Mouse (Mus musculus): ENCODE data around the gene Rtp4. TPM values are rescaled to one million over a fixed set of nuclear protein-coding genes. Genes with fewer than 3 reads are reported as not detected.

Rtp4 gene
- polyA plus RNA-seq, 1 experiment from 2014 or later, result 4.0 TPM

DNA sequence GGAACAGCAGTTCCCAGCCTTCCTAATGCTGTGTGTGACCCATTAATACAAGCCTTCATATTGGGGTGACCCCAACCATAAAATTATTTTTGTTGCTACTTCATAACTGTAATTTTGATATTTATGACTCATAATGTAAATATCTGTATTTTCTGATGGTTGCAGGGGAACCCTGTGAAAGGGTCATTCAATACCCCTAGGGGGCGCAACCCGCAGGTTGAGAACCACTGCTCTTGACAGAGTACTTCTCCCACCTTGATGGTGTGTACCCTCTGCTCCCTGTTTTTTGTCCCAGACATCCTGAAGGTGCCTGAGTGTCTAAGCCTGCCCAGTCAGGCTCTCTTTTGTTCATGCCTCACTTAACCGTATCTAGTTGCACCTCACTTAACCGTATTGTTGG is 27.7 kb downstream of the Rtp4 start:
- Histone ChIP-seq H3K36me3 (ENCODE audit: control insufficient read depth, insufficient read depth, low read length) (no peaks in the 10 kb centered on the region), H3K9ac (ENCODE audit: low read length) (no peak overlapping the region), H3K4me3 (ENCODE audit: low read depth, low read length) (no peak overlapping the region), H3K27ac (ENCODE audit: low read depth, low read length) (no peak overlapping the region), H3K4me2 (ENCODE audit: low read length) (no peak overlapping the region), H3K4me1 (ENCODE audit: control insufficient read depth, insufficient read depth, low read length) (no peaks in the 10 kb centered on the region), H3K27me3 (replicated peaks; ENCODE audit: control insufficient read depth, insufficient read depth, low read length) (no peaks in the 10 kb centered on the region), H3K9me3 (replicated peaks; ENCODE audit: control insufficient read depth, low read length) (no peaks in the 10 kb centered on the region)
- WGBS, result 94% methylated on average over 4 of the region's 4 CpGs
- DNase-seq (ENCODE audit: low spot score) (no peak), ATAC-seq (no peak)

DNA sequence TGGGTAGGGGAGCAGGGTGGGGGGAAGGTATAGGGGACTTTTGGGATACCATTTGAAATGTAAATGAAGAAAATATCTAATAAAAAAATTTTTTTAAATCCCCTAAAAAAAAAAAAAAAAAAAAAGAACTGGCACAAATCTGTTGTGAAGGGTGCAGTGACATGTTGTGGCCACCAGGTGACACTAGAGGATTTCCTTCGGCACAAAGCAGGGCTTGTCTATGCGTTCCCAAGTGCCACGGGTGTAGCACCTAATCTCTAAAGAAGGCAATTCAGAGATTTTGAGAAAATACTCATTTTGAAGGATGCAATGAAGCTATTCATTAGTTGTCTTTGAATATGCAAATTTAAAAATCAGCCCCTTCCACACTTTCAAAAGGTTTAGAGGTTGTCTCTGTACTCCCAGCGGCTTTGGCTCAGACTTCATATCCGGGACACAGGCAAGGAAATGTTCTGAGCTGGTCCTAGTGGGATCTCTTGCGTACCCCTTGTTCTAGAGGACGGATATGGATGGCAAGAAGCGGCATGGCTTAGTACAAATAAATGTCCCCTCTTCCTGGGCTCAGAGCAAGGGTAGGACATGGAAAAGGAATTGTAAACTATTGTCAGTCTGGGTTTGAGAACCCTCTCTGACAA is 30.4 kb downstream of the Rtp4 start:
- no peaks in the 10 kb centered on the region for H3K9me3 ChIP-seq (replicated peaks; ENCODE audit: control insufficient read depth, low read length)
- ATAC-seq (peak; percentile 79), DNase-seq (ENCODE audit: low spot score) (peak; percentile 90)
- no peaks in the 10 kb centered on the region for H3K4me1 ChIP-seq (ENCODE audit: control insufficient read depth, insufficient read depth, low read length)
- H3K4me3 ChIP-seq (ENCODE audit: low read depth, low read length), result no peak overlapping the region
- H3K4me2 ChIP-seq (ENCODE audit: low read length), result no peak overlapping the region
- 43% methylated on average over 8 of the region's 8 CpGs for WGBS
- H3K9ac ChIP-seq (ENCODE audit: low read length), result no peak overlapping the region
- no peaks in the 10 kb centered on the region for H3K36me3 ChIP-seq (ENCODE audit: control insufficient read depth, insufficient read depth, low read length)
- H3K27ac ChIP-seq (ENCODE audit: low read depth, low read length), result no peak overlapping the region
- no peaks in the 10 kb centered on the region for H3K27me3 ChIP-seq (replicated peaks; ENCODE audit: control insufficient read depth, insufficient read depth, low read length)

DNA sequence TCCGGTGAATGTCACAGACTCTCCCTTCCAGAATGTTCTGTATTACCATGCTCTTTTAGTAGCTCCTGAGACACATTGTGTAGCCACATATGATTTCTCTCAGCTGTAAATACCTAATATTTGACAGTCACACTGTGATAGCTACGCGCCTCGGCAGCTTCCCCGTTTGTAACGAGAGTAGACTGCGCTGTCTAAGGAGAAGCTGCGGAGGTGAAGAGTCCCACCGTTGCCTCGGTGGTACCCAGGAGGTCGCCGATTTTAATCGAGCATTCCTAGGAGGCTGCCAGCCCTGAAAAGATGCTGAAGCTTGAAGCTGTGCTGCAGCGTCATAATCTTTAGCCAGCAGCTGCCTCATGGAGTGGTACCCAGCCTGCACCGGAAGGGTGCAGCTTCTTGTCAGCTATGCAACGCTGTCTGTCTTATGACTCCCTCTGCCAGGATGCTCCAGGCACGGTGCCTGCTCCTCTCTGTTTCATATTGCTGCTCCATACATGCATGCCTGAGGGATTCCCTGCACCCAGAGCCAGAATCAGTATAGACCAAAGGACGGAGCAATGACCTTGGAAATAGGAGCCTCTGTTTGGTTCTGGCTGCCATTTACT is 31.0 kb downstream of the Rtp4 start:
- H3K4me2 ChIP-seq (ENCODE audit: low read length), result no peak overlapping the region
- H3K36me3 ChIP-seq (ENCODE audit: control insufficient read depth, insufficient read depth, low read length), result no peaks in the 10 kb centered on the region
- 83% methylated on average over 18 of the region's 18 CpGs for WGBS
- no peak overlapping the region for H3K4me3 ChIP-seq (ENCODE audit: low read depth, low read length)
- no peak overlapping the region for H3K9ac ChIP-seq (ENCODE audit: low read length)
- H3K4me1 ChIP-seq (ENCODE audit: control insufficient read depth, insufficient read depth, low read length), result no peaks in the 10 kb centered on the region
- DNase-seq (ENCODE audit: low spot score) (peak; percentile 58), ATAC-seq (peak; percentile 74)
- H3K27ac ChIP-seq (ENCODE audit: low read depth, low read length), result no peak overlapping the region
- no peaks in the 10 kb centered on the region for H3K9me3 ChIP-seq (replicated peaks; ENCODE audit: control insufficient read depth, low read length)
- no peaks in the 10 kb centered on the region for H3K27me3 ChIP-seq (replicated peaks; ENCODE audit: control insufficient read depth, insufficient read depth, low read length)

DNA sequence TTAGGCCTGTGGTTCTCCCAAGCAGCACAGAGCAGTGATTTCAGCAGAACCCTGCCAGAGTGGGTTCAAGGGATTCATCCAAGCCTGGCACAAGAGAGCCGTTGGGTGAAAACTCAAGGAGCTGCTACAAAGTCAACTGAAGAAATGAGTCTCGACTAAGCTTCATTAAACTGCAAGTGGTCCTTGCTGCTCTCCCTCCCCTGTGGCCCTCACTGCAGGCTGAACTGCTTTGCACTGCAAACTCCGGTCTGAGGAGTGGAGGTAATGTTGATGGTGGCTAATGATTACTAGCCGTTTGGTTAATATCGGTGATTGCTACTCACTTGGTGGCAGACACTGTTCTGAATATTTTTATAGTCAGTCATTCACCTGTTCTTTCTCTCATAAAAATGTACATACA is 34.6 kb downstream of the Rtp4 start:
- no peak for DNase-seq (ENCODE audit: low spot score)
- WGBS, result 88% methylated on average over 5 of the region's 5 CpGs

DNA sequence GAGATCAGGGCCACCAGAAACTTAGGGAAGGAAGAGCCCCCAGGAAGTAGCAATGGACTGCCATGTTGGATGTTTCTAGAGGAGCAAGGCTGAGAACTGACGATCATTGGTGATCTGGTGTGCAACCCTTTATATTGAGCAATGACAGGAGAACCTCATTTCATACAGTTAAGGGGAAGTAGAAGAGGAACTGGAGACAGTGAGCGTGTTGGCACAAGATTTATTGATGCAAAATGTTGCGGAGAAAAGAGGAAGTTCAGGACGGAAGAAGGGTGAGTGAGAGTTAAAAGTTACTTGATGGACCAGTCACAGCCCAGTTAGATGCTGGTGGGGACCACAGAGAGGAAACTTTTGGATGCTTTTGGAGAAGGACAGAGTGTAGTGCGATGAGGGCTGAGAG is 37.1 kb downstream of the Rtp4 start:
- WGBS, result 93% methylated on average over 5 of the region's 5 CpGs
- no peak for ATAC-seq
- no peaks in the 10 kb centered on the region for H3K27me3 ChIP-seq (replicated peaks; ENCODE audit: control insufficient read depth, insufficient read depth, low read length)
- no peak overlapping the region for H3K27ac ChIP-seq (ENCODE audit: low read depth, low read length)
- no peaks in the 10 kb centered on the region for H3K4me1 ChIP-seq (ENCODE audit: control insufficient read depth, insufficient read depth, low read length)
- H3K9me3 ChIP-seq (replicated peaks; ENCODE audit: control insufficient read depth, low read length), result no peaks in the 10 kb centered on the region
- H3K4me3 ChIP-seq (ENCODE audit: low read depth, low read length), result no peak overlapping the region
- no peak overlapping the region for H3K4me2 ChIP-seq (ENCODE audit: low read length)
- H3K36me3 ChIP-seq (ENCODE audit: control insufficient read depth, insufficient read depth, low read length), result no peaks in the 10 kb centered on the region
- no peak for DNase-seq (ENCODE audit: low spot score)
- no peak overlapping the region for H3K9ac ChIP-seq (ENCODE audit: low read length)

More for the DNA sequence above, 34.6 kb downstream of the Rtp4 start:
- no peaks in the 10 kb centered on the region for H3K27me3 ChIP-seq (replicated peaks; ENCODE audit: control insufficient read depth, insufficient read depth, low read length)
- no peaks in the 10 kb centered on the region for H3K36me3 ChIP-seq (ENCODE audit: control insufficient read depth, insufficient read depth, low read length)
- H3K4me1 ChIP-seq (ENCODE audit: control insufficient read depth, insufficient read depth, low read length), result no peaks in the 10 kb centered on the region
- no peak overlapping the region for H3K4me2 ChIP-seq (ENCODE audit: low read length)
- no peak overlapping the region for H3K4me3 ChIP-seq (ENCODE audit: low read depth, low read length)
- no peaks in the 10 kb centered on the region for H3K9me3 ChIP-seq (replicated peaks; ENCODE audit: control insufficient read depth, low read length)
- H3K9ac ChIP-seq (ENCODE audit: low read length), result no peak overlapping the region
- no peak overlapping the region for H3K27ac ChIP-seq (ENCODE audit: low read depth, low read length)
- no peak for ATAC-seq

DNA sequence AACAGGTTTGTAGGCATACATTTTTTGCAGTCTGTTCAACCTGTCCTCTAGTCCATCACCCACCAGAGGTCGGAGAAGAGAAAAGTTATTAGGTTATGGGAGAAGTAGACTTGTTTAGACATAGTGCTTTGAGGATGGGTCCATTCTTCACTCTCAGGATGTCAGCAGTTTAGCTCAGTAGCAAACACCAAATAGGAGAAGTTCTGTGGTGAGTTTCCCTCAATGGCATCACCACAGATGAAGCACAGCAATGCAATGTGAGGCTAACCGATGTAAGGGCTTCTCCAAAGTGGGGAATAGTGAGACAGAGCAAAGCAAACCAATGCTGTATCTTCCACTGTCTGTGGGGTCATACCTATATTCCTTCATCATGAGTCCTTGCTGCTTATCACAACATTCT is 37.6 kb downstream of the Rtp4 start:
- Histone ChIP-seq H3K4me1 (ENCODE audit: control insufficient read depth, insufficient read depth, low read length) (no peaks in the 10 kb centered on the region), H3K9ac (ENCODE audit: low read length) (no peak overlapping the region), H3K27ac (ENCODE audit: low read depth, low read length) (no peak overlapping the region), H3K9me3 (replicated peaks; ENCODE audit: control insufficient read depth, low read length) (no peaks in the 10 kb centered on the region), H3K4me3 (ENCODE audit: low read depth, low read length) (no peak overlapping the region), H3K27me3 (replicated peaks; ENCODE audit: control insufficient read depth, insufficient read depth, low read length) (no peaks in the 10 kb centered on the region), H3K36me3 (ENCODE audit: control insufficient read depth, insufficient read depth, low read length) (no peaks in the 10 kb centered on the region), H3K4me2 (ENCODE audit: low read length) (no peak overlapping the region)
- no peak for ATAC-seq
- DNase-seq (ENCODE audit: low spot score), result no peak
- WGBS, result 89% methylated on average over 2 of the region's 2 CpGs

DNA sequence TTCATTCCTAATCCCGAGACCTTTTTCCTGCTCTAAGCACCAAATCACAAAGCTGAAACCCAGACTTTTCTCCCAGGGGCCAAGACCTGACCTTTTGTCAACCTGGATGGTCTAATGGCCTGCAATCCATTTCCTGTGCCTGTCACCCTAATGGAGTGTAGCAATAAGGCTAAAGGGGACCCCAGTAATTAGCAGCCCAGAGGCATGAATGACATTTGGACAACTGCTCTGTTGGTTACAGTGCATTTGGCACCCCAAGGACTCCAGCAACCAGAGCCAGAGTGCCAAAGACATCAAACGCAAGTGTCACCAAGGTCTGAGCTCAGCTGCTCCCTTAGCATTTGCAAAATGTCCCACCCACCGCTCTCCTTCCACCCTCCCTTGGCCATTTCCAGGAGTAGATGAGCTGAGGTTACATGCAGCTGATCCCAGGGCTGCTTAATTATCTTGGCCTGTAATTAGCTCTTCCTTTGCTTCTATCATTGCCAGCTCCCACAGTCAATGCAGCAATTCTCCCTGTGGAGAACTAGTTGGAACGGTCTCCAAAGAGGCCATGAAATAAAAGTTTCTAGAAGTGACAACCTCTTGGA is 48.4 kb downstream of the Rtp4 start:
- Histone ChIP-seq H3K27me3 (replicated peaks; ENCODE audit: control insufficient read depth, insufficient read depth, low read length) (no peaks in the 10 kb centered on the region), H3K4me3 (ENCODE audit: low read depth, low read length) (no peak overlapping the region), H3K36me3 (ENCODE audit: control insufficient read depth, insufficient read depth, low read length) (no peaks in the 10 kb centered on the region), H3K4me2 (ENCODE audit: low read length) (no peak overlapping the region), H3K27ac (ENCODE audit: low read depth, low read length) (no peak overlapping the region), H3K9me3 (replicated peaks; ENCODE audit: control insufficient read depth, low read length) (no peaks in the 10 kb centered on the region), H3K4me1 (ENCODE audit: control insufficient read depth, insufficient read depth, low read length) (no peaks in the 10 kb centered on the region), H3K9ac (ENCODE audit: low read length) (no peak overlapping the region)
- 64% methylated on average over 4 of the region's 4 CpGs for WGBS
- ATAC-seq (no peak), DNase-seq (ENCODE audit: low spot score) (peak; percentile 26)

DNA sequence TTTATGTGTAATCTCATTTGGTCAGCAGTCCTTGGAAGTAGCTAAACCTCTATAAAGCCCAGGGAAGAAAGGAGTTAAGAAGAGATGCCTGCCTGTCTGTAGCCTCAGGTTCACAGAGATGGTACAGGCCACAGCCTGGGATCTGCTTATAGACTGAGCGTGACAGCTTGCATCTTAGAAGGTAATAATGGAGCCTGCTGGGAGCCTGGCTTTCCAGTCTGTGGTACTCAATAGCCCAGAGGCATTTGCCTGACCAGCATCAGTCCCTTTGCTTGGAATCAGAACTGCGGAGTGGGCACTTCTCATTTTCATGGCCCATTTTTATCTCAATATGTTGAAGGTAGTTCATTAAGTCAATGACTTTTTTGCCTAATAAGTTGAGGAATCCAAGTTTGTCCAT is 54.5 kb downstream of the Rtp4 start:
- Histone ChIP-seq H3K4me3 (ENCODE audit: low read depth, low read length) (no peak overlapping the region), H3K9me3 (replicated peaks; ENCODE audit: control insufficient read depth, low read length) (no peaks in the 10 kb centered on the region), H3K9ac (ENCODE audit: low read length) (no peak overlapping the region), H3K4me1 (ENCODE audit: control insufficient read depth, insufficient read depth, low read length) (no peaks in the 10 kb centered on the region), H3K36me3 (ENCODE audit: control insufficient read depth, insufficient read depth, low read length) (no peaks in the 10 kb centered on the region), H3K27me3 (replicated peaks; ENCODE audit: control insufficient read depth, insufficient read depth, low read length) (no peaks in the 10 kb centered on the region), H3K4me2 (ENCODE audit: low read length) (no peak overlapping the region), H3K27ac (ENCODE audit: low read depth, low read length) (no peak overlapping the region)
- WGBS, result 82% methylated on average over 2 of the region's 2 CpGs
- DNase-seq (ENCODE audit: low spot score) (no peak), ATAC-seq (no peak)
